Mouse (Mus musculus) gastrocnemius, adult 8-10 months (tissue): ENCODE measurements around the gene Galnt4. TPM values are rescaled to one million over a fixed set of nuclear protein-coding genes. Genes with fewer than 3 reads are reported as not detected.

ENCODE experiments used
- DNase-seq, 2 experiments: peaks; one replicate each; pipeline ENCODE4 v3.0.0; 2022; ENCODE audit warnings: low spot score in 2 of 2
- total RNA-seq, 4 experiments: library from RNA; stranded (reverse); gene quantifications; 2 replicates each; pipeline ENCODE4 v1.2.4; 2022

Galnt4 gene
- total RNA-seq, 4 experiments from 2014 or later: 0.80 to 1.3 (median 1.1) TPM

GRCm38 (mm10) chr10:99115471-99116236 lies 7.7 kb downstream of the Galnt4 start:
- no peak for DNase-seq

GRCm38 (mm10) chr10:99116237-99116632 lies 8.3 kb downstream of the Galnt4 start:
- DNase-seq: no peak

- no peak for DNase-seq
Measured at GRCm38 (mm10) chr10:99116650-99117615, 9.0 kb downstream of the Galnt4 start.

- DNase-seq: no peak
Measured at GRCm38 (mm10) chr10:99117876-99118275, 9.9 kb downstream of the Galnt4 start.

- no peak for DNase-seq
Measured at GRCm38 (mm10) chr10:99118697-99119096, 10.7 kb downstream of the Galnt4 start.

- no peak for DNase-seq
Measured at GRCm38 (mm10) chr10:99119471-99119870, 11.5 kb downstream of the Galnt4 start.

GRCm38 (mm10) chr10:99126225-99126624 lies 18.3 kb downstream of the Galnt4 start, which contains the start of gene Phxr2:
TSS of gene Phxr2 (minus strand) at chr10:99126325.
- no peak for DNase-seq

GRCm38 (mm10) chr10:99126954-99127353 lies 19.0 kb downstream of the Galnt4 start:
- no peak for DNase-seq

GRCm38 (mm10) chr10:99127691-99128261 lies 19.8 kb downstream of the Galnt4 start:
- DNase-seq: no peak

GRCm38 (mm10) chr10:99130611-99131010 lies 22.7 kb downstream of the Galnt4 start:
- no peak for DNase-seq

GRCm38 (mm10) chr10:99131298-99131697 lies 23.3 kb downstream of the Galnt4 start:
- DNase-seq: no peak

- DNase-seq: no peak
Measured at GRCm38 (mm10) chr10:99132189-99132588, 24.2 kb downstream of the Galnt4 start.

GRCm38 (mm10) chr10:99132595-99133272 lies 24.8 kb downstream of the Galnt4 start:
- DNase-seq: no peak

- no peak for DNase-seq
Measured at GRCm38 (mm10) chr10:99133321-99133875, 25.4 kb downstream of the Galnt4 start.

- DNase-seq: no peak
Measured at GRCm38 (mm10) chr10:99136337-99136736, 28.4 kb downstream of the Galnt4 start.

GRCm38 (mm10) chr10:99145611-99146010 lies 37.7 kb downstream of the Galnt4 start:
- no peak for DNase-seq

GRCm38 (mm10) chr10:99146596-99146995 lies 38.6 kb downstream of the Galnt4 start:
- no peak for DNase-seq

- no peak for DNase-seq
Measured at GRCm38 (mm10) chr10:99150016-99150415, 42.1 kb downstream of the Galnt4 start.

GRCm38 (mm10) chr10:99151580-99151979 lies 43.6 kb downstream of the Galnt4 start:
- no peak for DNase-seq

GRCm38 (mm10) chr10:99152063-99152462 lies 44.1 kb downstream of the Galnt4 start:
- DNase-seq: no peak

- DNase-seq: no peak
Measured at GRCm38 (mm10) chr10:99154635-99155034, 46.7 kb downstream of the Galnt4 start.
